Mouse (Mus musculus): ENCODE data around the gene Timm10. TPM values are rescaled to one million over a fixed set of nuclear protein-coding genes. Genes with fewer than 3 reads are reported as not detected.

The Timm10 gene
- polyA plus RNA-seq, 1 experiment from 2014 or later, result 29.8 TPM

- no peaks in the 10 kb centered on the region for H3K9me3 ChIP-seq (replicated peaks; ENCODE audit: control insufficient read depth, low read length)
- H3K4me3 ChIP-seq (ENCODE audit: low read depth, low read length), result no peak overlapping the region
- ATAC-seq (ENCODE audit: low read depth), result no peak
- peak overlapping the region; percentile 33; the same call in 1 of the 2 replicates for H3K27ac ChIP-seq (ENCODE audit: low read length)
- H3K4me1 ChIP-seq (ENCODE audit: control insufficient read depth, low read depth, low read length), result peaks cover 46% of the 10 kb centered on the region
- H3K4me2 ChIP-seq (ENCODE audit: low read depth, low read length), result no peak overlapping the region
- peaks cover 54% of the 10 kb centered on the region for H3K36me3 ChIP-seq (ENCODE audit: control insufficient read depth, insufficient read depth)
- no peaks in the 10 kb centered on the region for H3K27me3 ChIP-seq (ENCODE audit: control insufficient read depth, insufficient read depth, low read depth, low read length)
- H3K9ac ChIP-seq (ENCODE audit: low read depth, low read length), result no peak overlapping the region
Observed at GRCm38 (mm10) chr2:84809330-84809729, 17.5 kb upstream of the Timm10 start.

DNA sequence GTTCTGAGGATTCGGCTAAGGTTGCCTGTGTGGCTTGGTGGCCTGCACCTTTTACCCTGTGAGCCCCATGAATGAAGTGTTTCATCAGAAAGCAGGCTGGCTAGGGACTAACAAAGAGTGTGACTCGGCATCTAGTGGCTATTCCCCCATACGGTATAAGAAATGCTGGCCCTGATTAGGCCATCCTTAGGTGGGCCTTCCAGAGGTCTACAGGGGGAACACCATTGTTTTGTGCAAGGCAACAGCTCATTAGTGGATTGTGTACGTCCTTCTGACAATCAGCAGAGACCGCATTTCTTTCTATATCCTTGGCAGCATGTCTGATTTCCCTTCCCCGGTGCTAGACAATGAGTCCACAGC lies 16.3 kb upstream of the Timm10 start:
- Histone ChIP-seq H3K4me1 (ENCODE audit: control insufficient read depth, low read depth, low read length) (peaks cover 54% of the 10 kb centered on the region), H3K27ac (ENCODE audit: low read length) (peak overlapping the region; percentile 99), H3K4me2 (ENCODE audit: low read depth, low read length) (peak overlapping the region; percentile 54), H3K9me3 (replicated peaks; ENCODE audit: control insufficient read depth, low read length) (no peaks in the 10 kb centered on the region), H3K36me3 (ENCODE audit: control insufficient read depth, insufficient read depth) (peaks cover 43% of the 10 kb centered on the region), H3K4me3 (ENCODE audit: low read depth, low read length) (peak overlapping the region; percentile 1; the same call in 1 of the 2 replicates), H3K9ac (ENCODE audit: low read depth, low read length) (peak overlapping the region; percentile 15), H3K27me3 (ENCODE audit: control insufficient read depth, insufficient read depth, low read depth, low read length) (no peaks in the 10 kb centered on the region)
- WGBS (ENCODE audit: insufficient replicate concordance), result 75% methylated on average over 6 of the region's 6 CpGs
- ATAC-seq (ENCODE audit: low read depth), result no peak

GRCm38 (mm10) chr2:84810886-84811577 lies 15.8 kb upstream of the Timm10 start:
- H3K4me1 ChIP-seq (ENCODE audit: control insufficient read depth, low read depth, low read length), result peaks cover 54% of the 10 kb centered on the region
- peaks cover 38% of the 10 kb centered on the region for H3K36me3 ChIP-seq (ENCODE audit: control insufficient read depth, insufficient read depth)
- ATAC-seq (ENCODE audit: low read depth), result peak; percentile 9; the same call in 1 of the 2 replicates
- H3K27ac ChIP-seq (ENCODE audit: low read length), result peak overlapping the region; percentile 99
- 34% methylated on average over 26 of the region's 26 CpGs for WGBS (ENCODE audit: insufficient replicate concordance)
- H3K9ac ChIP-seq (ENCODE audit: low read depth, low read length), result peak overlapping the region; percentile 47
- H3K9me3 ChIP-seq (replicated peaks; ENCODE audit: control insufficient read depth, low read length), result no peaks in the 10 kb centered on the region
- H3K4me2 ChIP-seq (ENCODE audit: low read depth, low read length), result peak overlapping the region; percentile 54
- peak overlapping the region; percentile 47 for H3K4me3 ChIP-seq (ENCODE audit: low read depth, low read length)
- no peaks in the 10 kb centered on the region for H3K27me3 ChIP-seq (ENCODE audit: control insufficient read depth, insufficient read depth, low read depth, low read length)

DNA sequence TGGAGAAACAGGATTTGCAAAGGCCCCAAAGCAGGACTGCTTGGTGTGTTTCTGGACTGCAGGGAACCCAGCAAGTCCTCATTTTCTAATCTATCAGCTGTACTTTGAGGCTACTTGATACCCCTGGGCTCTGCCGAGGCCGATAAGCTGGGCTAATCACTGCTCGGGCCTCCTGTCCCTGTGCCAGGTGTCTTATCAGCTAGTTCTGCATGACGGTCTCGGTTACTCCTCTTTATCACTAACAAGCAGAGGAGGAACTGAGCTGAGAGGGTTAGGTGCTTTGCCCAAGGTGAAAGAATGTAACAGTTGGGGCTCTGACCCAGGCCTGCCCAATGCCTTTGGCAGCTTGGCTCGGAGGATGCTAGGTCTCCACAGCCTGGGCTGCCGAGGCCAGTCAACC lies 14.9 kb upstream of the Timm10 start:
- peak overlapping the region; percentile 83 for H3K4me2 ChIP-seq (ENCODE audit: low read depth, low read length)
- H3K4me3 ChIP-seq (ENCODE audit: low read depth, low read length), result peak overlapping the region; percentile 48
- ATAC-seq (ENCODE audit: low read depth), result peak; percentile 98

DNA sequence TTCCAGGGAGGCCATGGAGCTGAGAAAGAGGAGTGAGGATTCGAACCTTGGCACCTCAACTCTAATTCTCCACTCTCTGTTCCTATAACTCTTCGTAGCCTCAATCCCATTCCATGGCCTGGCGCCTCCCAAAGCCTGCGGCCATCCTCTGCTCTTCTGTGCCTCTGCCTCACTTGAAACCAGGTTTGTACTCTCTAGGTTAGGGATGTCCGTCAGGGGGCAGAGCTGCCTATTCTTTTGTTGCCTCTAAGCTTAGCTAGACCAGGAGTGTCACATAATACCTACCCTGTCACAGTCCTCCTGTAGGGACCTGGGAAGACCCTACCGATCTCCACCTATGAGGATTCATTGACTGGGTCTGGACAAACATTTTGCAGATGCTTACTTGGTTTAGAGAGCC lies 14.1 kb upstream of the Timm10 start:
- H3K27ac ChIP-seq (ENCODE audit: low read length), result peak overlapping the region; percentile 99
- whole genome bisulfite sequencing (ENCODE audit: insufficient replicate concordance), result 74% methylated on average over 6 of the region's 6 CpGs
- no peak for ATAC-seq (ENCODE audit: low read depth)
- H3K36me3 ChIP-seq (ENCODE audit: control insufficient read depth, insufficient read depth), result peaks cover 25% of the 10 kb centered on the region
- H3K4me3 ChIP-seq (ENCODE audit: low read depth, low read length), result peak overlapping the region; percentile 48; the same call in 1 of the 2 replicates
- no peaks in the 10 kb centered on the region for H3K27me3 ChIP-seq (ENCODE audit: control insufficient read depth, insufficient read depth, low read depth, low read length)
- H3K4me2 ChIP-seq (ENCODE audit: low read depth, low read length), result peak overlapping the region; percentile 83
- H3K4me1 ChIP-seq (ENCODE audit: control insufficient read depth, low read depth, low read length), result peaks cover 51% of the 10 kb centered on the region
- H3K9ac ChIP-seq (ENCODE audit: low read depth, low read length), result peak overlapping the region; percentile 73
- no peaks in the 10 kb centered on the region for H3K9me3 ChIP-seq (replicated peaks; ENCODE audit: control insufficient read depth, low read length)

More for the DNA sequence above, 14.9 kb upstream of the Timm10 start:
- WGBS (ENCODE audit: insufficient replicate concordance), result 12% methylated on average over 7 of the region's 7 CpGs
- Histone ChIP-seq H3K27me3 (ENCODE audit: control insufficient read depth, insufficient read depth, low read depth, low read length) (no peaks in the 10 kb centered on the region), H3K9ac (ENCODE audit: low read depth, low read length) (peak overlapping the region; percentile 73), H3K4me1 (ENCODE audit: control insufficient read depth, low read depth, low read length) (peaks cover 53% of the 10 kb centered on the region), H3K27ac (ENCODE audit: low read length) (peak overlapping the region; percentile 99), H3K36me3 (ENCODE audit: control insufficient read depth, insufficient read depth) (peaks cover 31% of the 10 kb centered on the region), H3K9me3 (replicated peaks; ENCODE audit: control insufficient read depth, low read length) (no peaks in the 10 kb centered on the region)

- 24% methylated on average over 3 of the region's 3 CpGs for WGBS (ENCODE audit: insufficient replicate concordance)
- no peak for ATAC-seq (ENCODE audit: low read depth)
- Histone ChIP-seq H3K27me3 (ENCODE audit: control insufficient read depth, insufficient read depth, low read depth, low read length) (peaks cover 43% of the 10 kb centered on the region), H3K4me2 (ENCODE audit: low read depth, low read length) (no peak overlapping the region), H3K9ac (ENCODE audit: low read depth, low read length) (no peak overlapping the region), H3K4me3 (ENCODE audit: low read depth, low read length) (no peak overlapping the region), H3K36me3 (ENCODE audit: control insufficient read depth, insufficient read depth) (no peaks in the 10 kb centered on the region), H3K9me3 (replicated peaks; ENCODE audit: control insufficient read depth, low read length) (no peaks in the 10 kb centered on the region), H3K27ac (ENCODE audit: low read length) (no peak overlapping the region), H3K4me1 (ENCODE audit: control insufficient read depth, low read depth, low read length) (peaks cover 3% of the 10 kb centered on the region)
Observed at GRCm38 (mm10) chr2:84819861-84820260, 6.9 kb upstream of the Timm10 start.

- Histone ChIP-seq H3K9ac (ENCODE audit: low read depth, low read length) (no peak within 1 kb of the TSS), H3K4me2 (ENCODE audit: low read depth, low read length) (no peak within 1 kb of the TSS), H3K27ac (ENCODE audit: low read length) (no peak within 1 kb of the TSS), H3K27me3 (ENCODE audit: control insufficient read depth, insufficient read depth, low read depth, low read length) (peaks cover 43% of the 10 kb centered on the region), H3K4me3 (ENCODE audit: low read depth, low read length) (no peak within 1 kb of the TSS), H3K9me3 (replicated peaks; ENCODE audit: control insufficient read depth, low read length) (no peaks in the 10 kb centered on the region), H3K36me3 (ENCODE audit: control insufficient read depth, insufficient read depth) (no peaks in the 10 kb centered on the region), H3K4me1 (ENCODE audit: control insufficient read depth, low read depth, low read length) (peaks cover 6% of the 10 kb centered on the region)
- no peak for ATAC-seq (ENCODE audit: low read depth)
- WGBS (ENCODE audit: insufficient replicate concordance), result 36% methylated on average over 13 of the region's 13 CpGs
Observed at GRCm38 (mm10) chr2:84822552-84822951, 4.2 kb upstream of the Timm10 start, which contains the start of gene Smtnl1. TSS of gene Smtnl1 (minus strand) at chr2:84822652.

DNA sequence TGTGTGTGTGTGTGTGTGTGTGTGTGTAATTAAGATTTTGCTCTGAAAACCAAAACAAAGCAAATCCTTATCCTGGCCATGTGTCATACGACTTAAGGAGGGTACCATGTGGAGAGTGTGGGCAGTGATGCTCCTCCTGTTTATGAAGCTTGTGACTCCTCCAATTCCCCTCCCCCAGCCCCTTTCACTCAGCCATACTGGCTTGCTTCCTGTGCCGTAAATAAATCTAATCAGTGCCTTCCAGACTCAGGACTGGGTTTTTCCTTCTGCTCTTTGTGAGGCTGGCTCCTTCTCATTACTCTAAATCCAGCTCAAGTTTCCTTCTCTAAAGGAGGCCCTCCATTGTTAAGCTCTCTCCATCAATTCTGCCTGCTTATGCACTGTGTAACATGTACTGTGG lies 3.6 kb upstream of the Timm10 start:
- WGBS (ENCODE audit: insufficient replicate concordance), result 11% methylated on average over 2 of the region's 2 CpGs
- peaks cover 12% of the 10 kb centered on the region for H3K4me1 ChIP-seq (ENCODE audit: control insufficient read depth, low read depth, low read length)

DNA sequence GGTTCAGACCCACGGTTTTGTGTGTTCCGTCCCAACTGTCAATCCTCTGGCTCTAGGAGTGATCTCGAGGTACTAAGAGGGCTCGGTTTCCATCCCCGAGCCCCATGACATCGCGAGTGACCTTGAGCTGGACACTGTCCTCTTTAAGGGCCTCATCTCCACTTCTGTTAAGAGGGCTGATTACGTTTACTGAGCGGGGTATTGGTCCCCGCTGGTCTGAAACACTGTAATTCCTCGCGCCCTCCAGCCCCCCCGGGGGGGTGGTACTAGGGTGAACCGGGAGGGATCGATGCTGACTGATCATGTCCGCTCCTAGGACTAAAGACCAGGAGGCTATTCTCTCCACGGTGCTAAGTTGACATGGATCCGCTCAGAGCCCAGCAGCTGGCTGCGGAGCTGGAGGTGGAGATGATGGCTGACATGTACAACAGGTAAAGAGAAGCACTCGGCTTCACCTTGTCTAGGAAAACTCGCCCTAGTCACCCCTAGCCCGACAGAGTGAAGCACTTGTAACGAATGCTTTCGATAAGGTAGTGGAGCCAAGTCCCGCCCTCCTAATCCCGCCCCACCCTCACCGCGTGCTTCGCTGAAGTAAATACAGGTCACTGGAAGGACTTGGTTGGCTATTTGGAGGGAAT lies 605 bp downstream of the Timm10 start:
- under 1% methylated on average over 29 of the region's 29 CpGs for WGBS (ENCODE audit: insufficient replicate concordance)
- H3K9ac ChIP-seq (ENCODE audit: low read depth, low read length), result peak overlapping the region; percentile 79
- peak; percentile 82 for ATAC-seq (ENCODE audit: low read depth)
- peak overlapping the region; percentile 95 for H3K27ac ChIP-seq (ENCODE audit: low read length)
- H3K4me2 ChIP-seq (ENCODE audit: low read depth, low read length), result peak overlapping the region; percentile 99
- H3K4me3 ChIP-seq (ENCODE audit: low read depth, low read length), result peak overlapping the region; percentile 74
- peaks cover 14% of the 10 kb centered on the region for H3K27me3 ChIP-seq (ENCODE audit: control insufficient read depth, insufficient read depth, low read depth, low read length)
- peaks cover 10% of the 10 kb centered on the region for H3K36me3 ChIP-seq (ENCODE audit: control insufficient read depth, insufficient read depth)
- H3K9me3 ChIP-seq (replicated peaks; ENCODE audit: control insufficient read depth, low read length), result no peaks in the 10 kb centered on the region
- H3K4me1 ChIP-seq (ENCODE audit: control insufficient read depth, low read depth, low read length), result peaks cover 25% of the 10 kb centered on the region

More for the DNA sequence above, 3.6 kb upstream of the Timm10 start:
- Histone ChIP-seq H3K9me3 (replicated peaks; ENCODE audit: control insufficient read depth, low read length) (no peaks in the 10 kb centered on the region), H3K27me3 (ENCODE audit: control insufficient read depth, insufficient read depth, low read depth, low read length) (peaks cover 43% of the 10 kb centered on the region), H3K4me3 (ENCODE audit: low read depth, low read length) (no peak overlapping the region), H3K36me3 (ENCODE audit: control insufficient read depth, insufficient read depth) (no peaks in the 10 kb centered on the region; the same call in 1 of the 2 replicates), H3K27ac (ENCODE audit: low read length) (no peak overlapping the region), H3K4me2 (ENCODE audit: low read depth, low read length) (no peak overlapping the region), H3K9ac (ENCODE audit: low read depth, low read length) (no peak overlapping the region)
- no peak for ATAC-seq (ENCODE audit: low read depth)
